Mouse (Mus musculus): ENCODE measurements around the gene Ptprf. TPM values are rescaled to one million over a fixed set of nuclear protein-coding genes. Genes with fewer than 3 reads are reported as not detected.

Ptprf gene
- polyA plus RNA-seq, 1 experiment: 245 TPM

DNA sequence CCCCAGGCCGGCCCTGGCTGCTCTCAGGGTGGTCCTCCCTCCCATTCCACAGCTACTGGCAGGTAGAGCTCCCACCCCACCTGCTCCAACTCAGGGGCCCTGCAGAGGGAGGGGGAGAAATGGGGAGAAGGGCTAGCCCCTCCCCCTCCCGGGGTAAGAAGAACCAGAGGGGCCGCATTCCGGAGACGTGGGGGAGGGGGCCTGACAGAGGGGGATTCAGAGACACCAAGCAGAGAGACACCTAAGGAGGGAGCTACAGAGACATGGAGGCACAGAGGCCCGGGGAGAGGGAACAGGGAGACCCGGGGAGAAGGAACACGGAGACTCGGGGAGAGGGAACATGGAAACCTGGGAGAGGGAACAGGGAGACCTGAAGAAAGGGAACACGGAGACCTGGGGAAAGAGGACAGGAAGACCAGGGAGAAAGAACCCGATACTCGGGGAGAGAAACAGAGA lies 1.2 kb downstream of the Ptprf start:
- 14% methylated on average over 12 of the region's 12 CpGs for WGBS
- Histone ChIP-seq H3K4me1 (ENCODE audit: control insufficient read depth, insufficient read depth, low read length) (0 out of 2 replicates have a peak, but pooled peaks cover 4% of the 10 kb centered on the region), H3K4me3 (replicated peaks; ENCODE audit: extremely low read depth, low read depth, low read length) (peak overlapping the region; percentile 66)
- TF ChIP-seq POLR2A (IDR thresholded peaks at IDR 0.05; ENCODE audit: borderline replicate concordance, extremely low read depth, low read depth, low read length) (no peak), CTCF (IDR thresholded peaks at IDR 0.05; ENCODE audit: insufficient read depth, low read length) (no peak)
- DNase-seq: peak; percentile 63

DNA sequence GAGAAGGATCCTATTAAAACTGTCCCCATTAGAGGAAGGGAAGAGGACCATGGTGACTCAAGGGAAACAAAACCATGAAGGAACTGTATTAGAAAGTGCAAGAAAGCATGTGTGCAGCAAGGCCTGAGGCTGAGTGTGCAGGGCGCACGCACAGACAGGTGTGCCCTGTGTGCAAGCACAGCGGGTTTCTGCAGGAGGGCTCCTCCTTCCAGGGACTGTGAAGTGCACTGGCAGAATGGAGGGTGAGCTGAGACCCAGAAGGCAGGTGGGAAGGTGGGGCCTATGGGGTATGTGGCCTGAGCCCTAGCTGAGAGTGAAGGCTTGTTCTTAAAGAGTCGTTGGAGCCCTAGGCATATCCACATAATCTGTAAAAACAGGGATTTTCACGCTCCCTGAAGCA lies 1.9 kb downstream of the Ptprf start:
- TF ChIP-seq CTCF (IDR thresholded peaks at IDR 0.05; ENCODE audit: insufficient read depth, low read length) (no peak), POLR2A (IDR thresholded peaks at IDR 0.05; ENCODE audit: borderline replicate concordance, extremely low read depth, low read depth, low read length) (no peak)
- WGBS: 61% methylated on average over 5 of the region's 5 CpGs
- H3K4me1 ChIP-seq (ENCODE audit: control insufficient read depth, insufficient read depth, low read length): 0 out of 2 replicates have a peak, but pooled peaks cover 4% of the 10 kb centered on the region
- H3K4me3 ChIP-seq (replicated peaks; ENCODE audit: extremely low read depth, low read depth, low read length): peak overlapping the region; percentile 40
- DNase-seq: no peak

DNA sequence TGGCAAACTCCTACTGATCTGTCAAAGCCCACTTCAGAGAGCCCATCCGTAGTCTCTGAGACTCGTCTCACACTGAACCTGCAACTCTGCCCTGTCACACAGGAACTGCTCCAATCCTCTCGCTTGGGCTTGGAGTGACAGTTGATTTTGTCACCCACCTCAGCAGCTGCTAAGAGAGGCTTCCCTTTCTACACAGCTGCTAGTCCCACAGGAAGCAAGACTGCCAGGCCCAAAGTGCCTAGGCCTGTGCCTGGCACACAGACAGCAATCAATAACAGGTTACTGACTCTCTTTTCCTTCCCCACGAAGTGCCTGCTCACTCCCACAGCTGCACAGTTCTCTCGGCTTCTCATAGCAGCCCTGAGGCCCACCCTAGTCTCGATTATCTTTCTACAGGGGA lies 2.7 kb downstream of the Ptprf start:
- TF ChIP-seq CTCF (IDR thresholded peaks at IDR 0.05; ENCODE audit: insufficient read depth, low read length) (no peak), POLR2A (IDR thresholded peaks at IDR 0.05; ENCODE audit: borderline replicate concordance, extremely low read depth, low read depth, low read length) (no peak)
- WGBS: 51% methylated on average over 6 of the region's 6 CpGs
- Histone ChIP-seq H3K4me1 (ENCODE audit: control insufficient read depth, insufficient read depth, low read length) (0 out of 2 replicates have a peak, but pooled peaks cover 4% of the 10 kb centered on the region), H3K4me3 (replicated peaks; ENCODE audit: extremely low read depth, low read depth, low read length) (no peak overlapping the region)
- no peak for DNase-seq

DNA sequence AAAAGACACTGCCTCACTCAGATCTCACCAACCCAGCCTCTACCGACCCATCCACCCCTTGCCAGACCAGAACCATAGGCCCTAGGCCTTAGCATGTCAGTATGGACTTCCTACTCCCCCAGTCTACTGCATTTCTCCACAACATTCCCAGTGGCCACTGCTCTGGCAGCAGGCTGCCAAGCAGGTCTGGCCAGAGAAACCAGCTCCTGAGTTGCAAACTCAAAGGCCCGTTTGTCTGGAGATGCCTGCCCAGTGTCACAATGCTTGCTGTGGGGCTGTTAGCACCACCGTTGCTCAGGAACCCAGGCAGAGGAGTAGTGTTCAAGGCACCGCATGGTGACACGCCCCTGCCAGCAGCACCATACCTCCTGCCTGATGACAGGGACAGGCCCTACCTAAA lies 5.0 kb downstream of the Ptprf start:
- TF ChIP-seq CTCF (IDR thresholded peaks at IDR 0.05; ENCODE audit: insufficient read depth, low read length): no peak
- no peak for TF ChIP-seq POLR2A (IDR thresholded peaks at IDR 0.05; ENCODE audit: borderline replicate concordance, extremely low read depth, low read depth, low read length)
- Histone ChIP-seq H3K4me1 (ENCODE audit: control insufficient read depth, insufficient read depth, low read length) (0 out of 2 replicates have a peak, but pooled peaks cover 8% of the 10 kb centered on the region), H3K4me3 (replicated peaks; ENCODE audit: extremely low read depth, low read depth, low read length) (no peak overlapping the region)
- DNase-seq: peak; percentile 45
- WGBS: 65% methylated on average over 5 of the region's 5 CpGs

DNA sequence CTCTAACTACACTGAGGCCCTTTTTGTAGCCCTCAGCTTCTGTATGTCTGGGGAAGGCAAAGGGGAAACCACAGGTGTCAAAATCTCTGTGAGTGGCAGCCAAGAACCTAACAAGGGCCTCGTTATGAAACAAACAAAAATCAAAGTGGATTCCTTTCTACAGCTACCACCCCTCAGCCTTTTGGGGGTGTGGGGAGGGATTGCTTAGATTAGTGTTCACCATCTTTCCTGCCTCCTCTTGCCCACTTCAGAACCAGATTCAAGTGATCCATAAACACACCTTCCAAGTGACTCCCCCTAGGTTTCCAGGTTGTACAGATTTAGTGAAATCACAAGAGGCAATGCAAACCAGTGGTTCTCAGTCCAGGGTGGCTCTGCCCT lies 9.0 kb downstream of the Ptprf start:
- Histone ChIP-seq H3K4me1 (ENCODE audit: control insufficient read depth, insufficient read depth, low read length) (peaks cover 15% of the 10 kb centered on the region; the same call in 1 of the 2 replicates), H3K4me3 (replicated peaks; ENCODE audit: extremely low read depth, low read depth, low read length) (no peak overlapping the region)
- 21% methylated on average over 1 of the region's 1 CpGs for WGBS
- TF ChIP-seq POLR2A (IDR thresholded peaks at IDR 0.05; ENCODE audit: borderline replicate concordance, extremely low read depth, low read depth, low read length) (no peak), CTCF (IDR thresholded peaks at IDR 0.05; ENCODE audit: insufficient read depth, low read length) (no peak)
- DNase-seq: no peak

DNA sequence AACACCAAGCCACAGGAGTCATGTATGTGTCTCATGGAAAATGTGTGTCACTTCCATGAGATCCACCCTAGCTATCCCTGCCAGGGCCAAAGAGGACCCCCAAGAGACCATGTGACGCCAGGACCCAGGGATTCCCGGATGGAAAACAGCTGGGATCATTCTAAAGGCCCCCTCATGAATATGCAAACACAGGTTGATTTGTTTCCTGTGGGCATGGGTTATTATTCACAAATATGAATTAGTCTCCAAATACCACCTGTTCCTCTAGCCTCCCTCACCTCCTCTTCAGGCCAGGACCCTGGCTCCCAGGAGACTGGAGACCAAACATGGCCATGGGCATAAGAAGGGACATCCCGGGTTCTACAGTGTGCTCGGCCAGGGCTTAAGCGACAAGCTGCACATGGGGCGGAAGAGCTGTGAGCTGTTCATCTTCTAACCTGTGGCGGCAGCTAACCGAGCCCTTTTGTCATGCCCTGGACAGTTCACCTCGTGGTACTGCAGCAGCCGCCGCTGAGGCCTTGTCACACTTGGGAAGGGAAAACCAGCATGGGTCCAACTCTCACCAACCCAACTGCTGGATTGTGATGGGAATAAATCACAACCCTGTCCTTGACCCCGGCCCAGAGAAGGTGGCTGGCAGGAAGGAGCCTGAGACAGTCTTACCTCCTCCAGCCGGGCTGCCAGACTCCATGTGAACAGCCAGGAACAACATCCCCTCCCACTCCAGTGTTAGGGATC lies 9.6 kb downstream of the Ptprf start:
- 62% methylated on average over 13 of the region's 13 CpGs for WGBS
- Histone ChIP-seq H3K4me3 (replicated peaks; ENCODE audit: extremely low read depth, low read depth, low read length) (no peak overlapping the region), H3K4me1 (ENCODE audit: control insufficient read depth, insufficient read depth, low read length) (peaks cover 17% of the 10 kb centered on the region)
- TF ChIP-seq POLR2A (IDR thresholded peaks at IDR 0.05; ENCODE audit: borderline replicate concordance, extremely low read depth, low read depth, low read length): no peak
- DNase-seq: no peak

DNA sequence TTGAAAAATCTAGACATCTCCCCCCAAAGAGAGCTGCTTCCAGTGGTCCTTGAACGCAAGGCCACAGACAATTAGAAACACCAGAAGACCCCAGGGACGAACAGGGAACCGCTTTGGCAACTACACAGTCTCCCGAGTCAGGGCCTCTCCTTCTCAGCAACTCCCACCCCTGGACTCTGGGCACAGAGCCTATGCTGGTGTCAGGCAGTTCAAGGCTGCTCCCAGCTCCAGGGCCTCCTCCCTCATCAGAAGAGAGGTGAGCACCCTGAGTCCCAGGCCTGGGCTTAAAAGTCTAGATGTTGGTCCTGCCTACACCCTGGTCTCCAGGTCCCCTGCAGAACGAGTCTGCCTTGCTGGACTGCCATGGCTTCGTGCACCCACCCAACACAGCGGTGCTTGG lies 10.7 kb downstream of the Ptprf start:
- WGBS: 68% methylated on average over 7 of the region's 7 CpGs
- Histone ChIP-seq H3K4me1 (ENCODE audit: control insufficient read depth, insufficient read depth, low read length) (peaks cover 20% of the 10 kb centered on the region), H3K4me3 (replicated peaks; ENCODE audit: extremely low read depth, low read depth, low read length) (no peak overlapping the region)
- no peak for TF ChIP-seq POLR2A (IDR thresholded peaks at IDR 0.05; ENCODE audit: borderline replicate concordance, extremely low read depth, low read depth, low read length)
- no peak for DNase-seq

DNA sequence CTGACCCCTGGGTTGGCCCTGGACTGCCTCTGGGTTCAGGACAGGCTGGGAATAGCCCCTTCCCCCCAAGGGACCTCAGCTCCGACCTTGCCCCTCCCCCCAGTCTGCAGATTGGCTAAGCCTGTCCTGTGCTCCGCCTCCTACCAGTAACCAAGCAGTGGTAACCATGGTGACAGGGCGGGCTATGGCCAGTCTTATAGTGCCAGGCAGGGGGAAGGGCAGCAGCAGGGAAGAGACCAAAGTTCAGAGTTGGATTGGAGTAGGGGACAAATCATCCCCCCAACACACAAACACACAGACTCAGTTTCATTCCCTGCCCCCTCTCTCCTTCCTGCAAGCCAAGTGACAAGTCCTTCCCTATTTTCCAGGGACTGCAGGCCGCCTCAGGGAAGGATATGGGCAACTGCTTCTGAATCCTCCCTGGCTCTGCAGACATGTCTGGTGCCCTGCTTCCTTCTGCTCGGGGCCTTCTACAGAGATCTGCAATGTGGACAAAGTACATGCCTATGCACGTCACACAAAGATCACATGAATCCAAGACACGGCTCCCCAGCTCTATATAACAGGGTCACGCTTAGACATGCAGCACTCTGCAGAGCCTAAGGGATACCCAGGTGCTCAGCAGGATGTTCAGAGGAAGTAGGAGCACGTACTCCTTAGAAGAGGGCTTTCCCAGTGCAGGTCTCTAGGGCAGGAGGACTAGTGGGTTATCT lies 14.5 kb downstream of the Ptprf start:
- no peak for TF ChIP-seq CTCF (IDR thresholded peaks at IDR 0.05; ENCODE audit: insufficient read depth, low read length)
- TF ChIP-seq POLR2A (IDR thresholded peaks at IDR 0.05; ENCODE audit: borderline replicate concordance, extremely low read depth, low read depth, low read length): no peak
- DNase-seq: peak; percentile 72
- 40% methylated on average over 9 of the region's 9 CpGs for WGBS
- Histone ChIP-seq H3K4me1 (ENCODE audit: control insufficient read depth, insufficient read depth, low read length) (peaks cover 27% of the 10 kb centered on the region), H3K4me3 (replicated peaks; ENCODE audit: extremely low read depth, low read depth, low read length) (no peak overlapping the region)

DNA sequence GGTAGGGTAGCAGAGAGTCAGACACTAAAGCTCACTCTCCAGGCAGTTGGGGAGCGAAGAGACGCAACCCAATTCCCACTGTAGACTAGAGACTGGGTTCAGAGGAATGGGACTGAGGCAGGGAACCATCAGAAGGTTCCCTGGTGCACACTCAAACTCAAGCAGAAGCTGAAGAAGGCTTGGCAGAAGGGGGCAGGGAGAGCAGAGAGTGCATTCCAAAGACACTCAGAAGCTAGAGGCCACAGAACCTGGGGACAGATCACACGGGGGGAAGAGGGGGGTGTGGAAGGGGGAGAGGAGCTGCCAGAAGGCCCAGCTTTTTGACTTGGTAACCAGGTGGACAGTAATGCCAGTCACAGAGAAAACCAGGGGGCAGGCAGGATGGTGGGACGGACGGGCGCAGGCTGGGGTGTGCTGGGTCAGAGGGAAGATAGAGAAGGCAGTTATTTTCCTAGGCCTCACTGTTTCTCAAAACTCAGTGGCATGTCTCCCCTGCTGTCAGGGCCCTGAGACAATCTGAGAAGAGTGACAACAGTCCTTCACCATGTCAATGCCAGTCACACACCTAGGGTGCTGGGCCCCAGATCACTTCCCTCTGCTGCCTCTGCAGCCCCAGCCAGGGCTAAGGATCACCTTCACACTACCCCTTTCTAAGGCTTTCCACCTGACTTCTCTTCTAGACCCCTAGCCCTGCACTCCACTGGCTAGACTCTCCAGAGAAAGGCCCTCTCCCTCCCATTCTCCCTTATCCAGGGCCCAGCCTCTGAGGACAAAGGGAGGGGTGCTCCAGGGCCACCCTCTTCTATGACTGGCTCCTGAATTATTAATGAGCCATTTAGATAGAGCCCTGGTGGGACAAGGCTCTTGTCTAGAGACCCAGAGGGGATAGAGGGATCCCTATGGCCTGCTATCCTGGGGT lies 15.3 kb downstream of the Ptprf start:
- TF ChIP-seq POLR2A (IDR thresholded peaks at IDR 0.05; ENCODE audit: borderline replicate concordance, extremely low read depth, low read depth, low read length) (no peak), CTCF (IDR thresholded peaks at IDR 0.05; ENCODE audit: insufficient read depth, low read length) (no peak)
- H3K4me1 ChIP-seq (ENCODE audit: control insufficient read depth, insufficient read depth, low read length): peaks cover 27% of the 10 kb centered on the region
- peak; percentile 43 for DNase-seq
- no peak overlapping the region for H3K4me3 ChIP-seq (replicated peaks; ENCODE audit: extremely low read depth, low read depth, low read length)
- 76% methylated on average over 6 of the region's 6 CpGs for WGBS

All from lung, adult 2 months (tissue).